Mouse (Mus musculus) cerebellum, adult 2 months (tissue): ENCODE results near the gene Lmbr1.

ENCODE experiments used
- CTCF ChIP-seq: fragments of 200-500 bp; IDR thresholded peaks from 2 replicates; pipeline ENCODE4 v1.5.1; 2011; ENCODE audit warnings: low read depth, mild to moderate bottlenecking, control low read depth, low read length, moderate library complexity, borderline replicate concordance; ENCODE audit not compliant: insufficient read depth
- POLR2A ChIP-seq: fragments of 200-500 bp; IDR thresholded peaks from 2 replicates; pipeline ENCODE4 v1.6.1; 2011; ENCODE audit warnings: low read length, control low read depth, borderline replicate concordance; ENCODE audit not compliant: insufficient read depth

DNA sequence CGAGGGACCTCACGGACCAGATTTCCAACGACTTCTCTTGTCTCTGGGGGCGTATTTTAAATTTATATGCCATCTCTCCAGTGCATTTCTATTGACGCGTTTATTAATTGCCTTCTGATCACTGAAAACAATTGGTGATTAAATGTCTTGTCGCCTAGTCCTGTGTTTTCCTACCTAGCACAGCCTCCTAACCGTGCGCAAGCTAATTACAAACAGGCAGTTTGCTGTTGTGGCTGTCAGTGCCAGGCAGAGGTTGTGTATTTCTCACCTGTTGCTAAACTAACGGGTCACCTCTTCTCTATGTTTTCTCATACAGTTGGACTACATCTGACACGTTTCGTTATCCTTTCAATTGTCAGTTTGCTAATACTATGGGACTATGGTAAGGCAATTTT, 181.9 kb downstream of the Lmbr1 start:
- no peak for TF ChIP-seq CTCF
- no peak for TF ChIP-seq POLR2A
